Mouse (Mus musculus) midbrain, embryonic 10.5 days (tissue): ENCODE data around the gene Syndig1. TPM values are rescaled to one million over a fixed set of nuclear protein-coding genes. Genes with fewer than 3 reads are reported as not detected.

Experiments
- DNase-seq: peaks from one replicate; pipeline ENCODE4 v3.0.0-alpha.2; 2017; ENCODE audit warnings: low spot score
- H3K27ac ChIP-seq: fragments of 300-500 bp; sonication (generic); replicated peaks from 2 replicates; pipeline ENCODE4 v1.5.1; 2016; ENCODE audit warnings: mild to moderate bottlenecking
- H3K27me3 ChIP-seq: fragments of 300-500 bp; sonication (generic); 2 replicates; pipeline ENCODE4 v1.6.1; 2016; ENCODE audit warnings: low read depth, mild to moderate bottlenecking; ENCODE audit not compliant: poor library complexity, severe bottlenecking
- H3K36me3 ChIP-seq: fragments of 300-500 bp; sonication (generic); 2 replicates; pipeline ENCODE4 v1.6.1; 2016; ENCODE audit warnings: mild to moderate bottlenecking, moderate library complexity
- H3K4me1 ChIP-seq: fragments of 300-500 bp; sonication (generic); 2 replicates; pipeline ENCODE4 v1.6.1; 2016
- H3K4me3 ChIP-seq: fragments of 300-500 bp; sonication (generic); 2 replicates; pipeline ENCODE4 v1.5.1; 2016; ENCODE audit warnings: mild to moderate bottlenecking, moderate library complexity
- H3K9me3 ChIP-seq: fragments of 300-500 bp; sonication (generic); replicated peaks from 2 replicates; pipeline ENCODE4 v1.6.1; 2016; ENCODE audit warnings: mild to moderate bottlenecking
- WGBS: fragments of 180-500 bp; shearing (Covaris S2); methylation state at CpG from one replicate; pipeline ENCODE4 v1.1.7; 2016; 5-methylcytosine and 5-hydroxymethylcytosine counted together
- polyA plus RNA-seq: library from polyadenylated mRNA; unstranded; fragments of >200 nt; fragmentation: Nextera tagmentation; extraction: Ambion mirVana; gene quantifications from 2 replicates; pipeline ENCODE4 v1.2.1, GENCODE M21; 2016

The Syndig1 gene
- polyA plus RNA-seq, 1 experiment from 2014 or later, result 3.0 TPM

DNA sequence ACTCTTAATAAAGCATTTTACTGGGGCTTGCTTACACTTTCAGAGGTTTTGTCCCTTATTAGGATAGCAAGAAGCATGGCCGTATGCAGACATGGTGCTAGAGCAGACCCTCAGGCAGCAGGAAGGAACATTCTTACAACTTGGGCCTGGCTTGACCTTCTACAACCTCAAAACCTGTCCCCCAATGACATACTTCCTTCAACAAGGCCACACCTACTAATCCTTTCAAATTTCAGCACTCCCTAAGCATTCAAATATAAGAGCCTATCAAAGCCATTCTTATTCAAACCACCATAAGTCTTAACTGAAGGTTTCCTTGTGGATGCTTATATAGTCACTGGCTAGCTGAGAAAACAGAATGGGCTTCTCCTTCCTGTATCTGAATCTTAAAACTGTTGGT lies 6.1 kb downstream of the Syndig1 start:
- Histone ChIP-seq H3K27me3 (peaks cover 42% of the 10 kb centered on the region), H3K4me1 (peaks cover 23% of the 10 kb centered on the region), H3K36me3 (no peaks in the 10 kb centered on the region), H3K9me3 (no peaks in the 10 kb centered on the region), H3K4me3 (no peak overlapping the region), H3K27ac (no peak overlapping the region)
- DNase-seq, result no peak
- WGBS, result 87% methylated on average over 1 of the region's 1 CpGs

DNA sequence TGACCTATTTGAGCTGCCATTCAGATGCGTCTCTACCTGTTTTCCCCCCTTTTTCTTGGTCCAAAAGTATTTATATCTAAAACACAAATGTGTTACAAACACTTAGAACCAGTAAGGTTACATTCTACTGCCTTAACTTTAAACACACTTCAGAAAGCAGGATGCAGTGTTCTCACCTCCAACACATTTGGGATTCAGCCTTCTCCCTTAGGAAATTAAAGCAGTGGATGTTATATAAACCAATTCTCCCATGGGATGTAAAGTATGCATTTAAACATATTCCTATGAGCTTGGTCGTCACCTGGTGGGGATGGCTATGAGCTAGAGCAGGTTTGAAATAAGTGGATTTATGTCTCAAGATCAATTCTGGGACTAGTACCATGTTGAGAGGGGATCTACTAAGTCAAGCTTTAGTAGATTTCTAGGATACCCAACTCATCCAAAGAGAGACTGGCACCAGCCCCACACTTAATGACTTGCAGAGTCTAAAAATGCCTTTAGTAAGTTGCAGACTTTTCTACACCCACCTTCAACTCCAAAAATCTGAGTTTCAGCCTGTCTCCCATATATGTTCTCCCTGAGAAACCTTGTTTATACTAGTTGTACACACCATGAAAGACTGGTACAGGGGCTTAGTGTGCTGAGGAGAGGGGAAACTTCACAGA lies 7.6 kb downstream of the Syndig1 start:
- peaks cover 8% of the 10 kb centered on the region for H3K4me1 ChIP-seq
- no peak overlapping the region for H3K4me3 ChIP-seq
- no peak for DNase-seq
- no peaks in the 10 kb centered on the region for H3K36me3 ChIP-seq
- 81% methylated on average over 2 of the region's 2 CpGs for WGBS
- H3K27me3 ChIP-seq, result peaks cover 27% of the 10 kb centered on the region
- H3K9me3 ChIP-seq, result no peaks in the 10 kb centered on the region
- no peak overlapping the region for H3K27ac ChIP-seq

DNA sequence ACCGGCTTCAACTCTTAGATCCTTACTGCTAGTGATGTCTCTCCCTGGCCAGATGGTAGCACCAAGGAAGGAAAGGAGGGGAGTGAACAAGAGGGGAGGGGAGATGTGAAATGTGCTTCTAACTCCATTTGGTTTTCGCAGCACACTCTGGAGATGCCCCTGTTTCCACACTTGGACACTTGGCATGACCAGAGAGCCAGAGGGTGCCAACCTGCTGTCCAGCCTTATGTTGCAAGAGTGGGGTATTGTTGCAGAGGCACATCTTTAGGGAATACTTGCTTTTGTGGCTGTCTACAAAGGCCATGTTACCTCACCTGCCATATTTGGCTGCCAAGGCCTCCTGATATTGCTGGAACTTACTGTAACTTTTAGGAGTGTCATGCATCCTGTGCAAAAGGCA lies 10.7 kb downstream of the Syndig1 start:
- Histone ChIP-seq H3K4me1 (no peaks in the 10 kb centered on the region), H3K27ac (no peak overlapping the region), H3K4me3 (no peak overlapping the region), H3K27me3 (no peaks in the 10 kb centered on the region), H3K36me3 (no peaks in the 10 kb centered on the region), H3K9me3 (no peaks in the 10 kb centered on the region)
- WGBS, result 81% methylated on average over 2 of the region's 2 CpGs
- no peak for DNase-seq

DNA sequence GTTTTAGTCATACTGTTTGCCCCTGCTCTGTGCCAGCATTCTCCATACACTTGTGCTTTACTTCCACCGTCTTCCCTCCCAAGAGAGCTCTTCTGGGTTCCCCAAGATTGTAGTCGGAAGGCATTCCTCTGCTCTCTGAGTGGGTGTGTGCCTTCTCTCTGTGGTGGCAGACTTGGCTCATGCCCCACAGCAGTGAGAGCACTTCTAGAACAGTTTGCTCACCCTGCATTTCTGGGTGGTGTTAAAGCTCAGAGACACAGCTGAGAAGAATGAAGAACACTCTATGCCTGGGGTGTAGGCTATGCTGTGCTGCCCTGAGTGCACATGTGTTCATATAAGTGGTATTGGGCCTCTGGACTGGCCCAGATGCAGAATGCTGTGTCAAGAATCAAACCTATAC lies 15.6 kb downstream of the Syndig1 start:
- DNase-seq, result no peak
- Histone ChIP-seq H3K4me3 (no peak overlapping the region), H3K9me3 (no peaks in the 10 kb centered on the region), H3K36me3 (no peaks in the 10 kb centered on the region), H3K4me1 (no peaks in the 10 kb centered on the region), H3K27ac (no peak overlapping the region), H3K27me3 (no peaks in the 10 kb centered on the region)
- WGBS, result 83% methylated on average over 2 of the region's 2 CpGs

DNA sequence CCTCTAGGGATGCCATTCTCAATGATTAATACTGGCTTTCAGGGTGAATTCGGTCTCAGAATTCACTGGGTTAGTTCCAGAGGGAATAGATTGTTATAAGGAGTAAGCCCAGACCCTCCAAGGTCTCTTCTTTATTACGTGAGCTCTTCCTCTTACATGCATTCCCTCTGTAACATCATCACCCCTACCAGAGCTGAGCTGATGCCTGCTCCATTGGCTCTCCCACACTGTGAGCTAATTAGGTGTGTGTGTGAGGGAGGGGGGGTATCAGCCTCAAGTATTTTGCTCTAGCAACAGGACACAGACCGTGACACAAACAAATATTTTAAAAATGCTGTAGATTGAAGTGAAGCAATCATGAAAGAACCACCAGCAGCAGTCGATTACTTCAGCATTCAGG lies 19.8 kb downstream of the Syndig1 start:
- no peaks in the 10 kb centered on the region for H3K9me3 ChIP-seq
- H3K4me1 ChIP-seq, result no peaks in the 10 kb centered on the region
- no peaks in the 10 kb centered on the region for H3K36me3 ChIP-seq
- H3K27ac ChIP-seq, result no peak overlapping the region
- H3K4me3 ChIP-seq, result no peak overlapping the region
- 79% methylated on average over 4 of the region's 4 CpGs for WGBS
- DNase-seq, result no peak
- no peaks in the 10 kb centered on the region for H3K27me3 ChIP-seq

DNA sequence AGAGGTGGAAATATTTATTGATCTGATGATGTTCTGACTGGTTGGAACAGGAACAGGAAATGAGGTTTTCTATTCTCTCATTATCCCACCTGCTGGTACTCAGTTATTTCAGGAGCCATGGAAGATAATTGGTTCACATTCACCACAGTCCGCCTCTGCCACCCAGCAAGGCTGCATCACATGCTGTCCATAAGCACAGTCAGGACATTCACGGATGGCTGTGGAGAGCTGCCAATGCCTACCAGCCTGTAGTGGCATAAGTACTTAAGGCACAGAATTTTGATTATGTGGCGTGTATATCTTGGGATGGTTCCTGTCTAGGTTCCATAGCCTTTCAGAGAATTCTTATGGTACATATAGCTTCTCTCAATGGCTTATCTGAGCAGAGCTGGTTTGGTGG lies 32.0 kb downstream of the Syndig1 start:
- Histone ChIP-seq H3K27ac (no peak overlapping the region), H3K36me3 (no peaks in the 10 kb centered on the region), H3K9me3 (no peaks in the 10 kb centered on the region), H3K4me1 (0 out of 2 replicates have a peak, but pooled peaks cover 2% of the 10 kb centered on the region), H3K27me3 (no peaks in the 10 kb centered on the region), H3K4me3 (no peak overlapping the region)
- 90% methylated on average over 3 of the region's 3 CpGs for WGBS
- no peak for DNase-seq

DNA sequence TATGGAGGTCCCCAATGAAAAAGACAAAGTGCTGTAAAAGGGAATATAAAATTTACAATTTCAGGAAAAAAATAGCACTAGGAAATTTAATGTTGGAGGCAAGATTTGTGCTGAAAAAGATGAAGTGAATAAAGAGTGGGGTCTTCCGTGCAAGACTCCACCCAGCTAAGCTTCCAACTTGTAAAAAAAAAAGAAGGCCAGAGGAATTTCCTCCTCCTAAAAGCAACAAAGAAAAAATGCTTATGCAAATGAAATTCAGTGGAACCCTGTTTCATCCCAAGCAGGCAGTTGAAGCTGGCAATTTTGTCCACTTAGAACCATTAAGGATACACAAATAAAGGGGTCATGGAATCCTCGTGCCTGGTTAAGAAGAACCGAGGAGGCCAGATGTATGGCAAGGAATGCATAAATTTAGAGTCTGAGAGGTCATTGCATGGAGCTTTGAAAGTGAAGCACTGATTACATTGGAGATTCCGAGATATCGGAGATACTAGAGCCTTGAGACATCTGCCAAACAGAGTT lies 37.0 kb downstream of the Syndig1 start:
- Histone ChIP-seq H3K4me3 (no peak overlapping the region), H3K27me3 (no peaks in the 10 kb centered on the region), H3K4me1 (0 out of 2 replicates have a peak, but pooled peaks cover 3% of the 10 kb centered on the region), H3K27ac (no peak overlapping the region), H3K9me3 (no peaks in the 10 kb centered on the region), H3K36me3 (no peaks in the 10 kb centered on the region)
- no peak for DNase-seq
- WGBS, result 78% methylated on average over 5 of the region's 5 CpGs

DNA sequence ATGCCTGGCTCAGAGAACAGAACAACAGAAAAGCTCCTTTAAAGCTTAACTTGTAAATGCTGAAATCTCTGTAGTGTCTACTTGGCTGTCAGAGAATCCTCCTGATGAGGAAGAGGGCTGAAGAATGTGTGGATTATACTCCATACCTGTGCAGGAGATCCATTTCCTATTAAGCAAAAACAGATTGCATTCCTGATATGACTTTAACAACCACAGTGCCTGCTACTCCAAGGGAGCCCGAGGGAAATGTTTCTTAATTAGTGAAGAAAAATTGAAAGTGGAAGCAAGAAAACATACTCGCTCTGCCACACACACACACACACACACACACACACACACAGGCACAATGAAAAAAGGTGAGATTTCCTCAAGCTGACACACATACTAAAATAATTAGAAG lies 41.5 kb downstream of the Syndig1 start:
- H3K36me3 ChIP-seq, result no peaks in the 10 kb centered on the region
- H3K4me3 ChIP-seq, result no peak overlapping the region
- 0 out of 2 replicates have a peak, but pooled peaks cover 3% of the 10 kb centered on the region for H3K4me1 ChIP-seq
- DNase-seq, result no peak
- H3K9me3 ChIP-seq, result no peaks in the 10 kb centered on the region
- no peaks in the 10 kb centered on the region for H3K27me3 ChIP-seq
- 87% methylated on average over 2 of the region's 2 CpGs for WGBS
- no peak overlapping the region for H3K27ac ChIP-seq

DNA sequence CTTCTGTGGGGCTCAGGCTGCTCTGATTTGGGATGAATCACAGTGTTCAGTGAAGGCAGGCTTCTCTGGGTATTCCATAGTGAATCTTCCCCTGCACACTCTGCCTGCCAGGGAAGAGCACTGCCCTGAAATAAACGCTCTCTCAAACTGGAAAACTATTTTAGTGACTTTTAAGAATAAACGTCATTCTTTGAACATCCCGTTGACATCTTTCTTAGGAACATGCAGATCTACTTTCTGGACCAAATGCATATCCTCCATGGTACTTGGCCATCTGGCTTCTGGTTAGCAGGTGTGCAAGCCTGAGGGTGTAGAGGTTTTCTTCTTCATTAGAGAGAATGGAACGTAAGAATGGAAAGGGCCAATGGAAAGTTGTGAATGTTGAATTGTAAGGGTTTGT lies 43.5 kb downstream of the Syndig1 start:
- Histone ChIP-seq H3K27me3 (no peaks in the 10 kb centered on the region), H3K4me1 (no peaks in the 10 kb centered on the region), H3K36me3 (no peaks in the 10 kb centered on the region), H3K4me3 (no peak overlapping the region), H3K9me3 (no peaks in the 10 kb centered on the region), H3K27ac (no peak overlapping the region)
- 90% methylated on average over 4 of the region's 4 CpGs for WGBS
- DNase-seq, result no peak

DNA sequence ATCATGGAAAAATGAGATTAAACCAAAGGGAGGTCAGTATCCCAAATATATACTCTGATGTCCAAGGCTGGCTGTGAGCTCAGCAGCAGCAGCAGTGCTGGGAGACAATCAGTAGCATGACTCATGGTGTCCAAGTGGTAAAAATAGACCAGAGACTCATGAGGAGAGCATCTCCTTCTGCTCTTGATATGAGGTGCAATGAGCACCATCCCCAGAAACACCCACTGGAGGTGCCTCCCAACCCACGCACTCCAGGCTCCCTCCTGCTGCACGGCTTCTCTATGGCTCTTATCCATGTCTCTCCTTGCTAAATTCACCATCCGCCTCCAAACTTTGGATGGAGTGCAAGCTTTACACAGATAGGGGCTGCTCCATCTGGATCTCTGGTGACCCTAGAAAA lies 44.3 kb downstream of the Syndig1 start:
- H3K27ac ChIP-seq, result no peak overlapping the region
- no peaks in the 10 kb centered on the region for H3K36me3 ChIP-seq
- H3K4me1 ChIP-seq, result no peaks in the 10 kb centered on the region
- H3K9me3 ChIP-seq, result no peaks in the 10 kb centered on the region
- 93% methylated on average over 3 of the region's 3 CpGs for WGBS
- no peak overlapping the region for H3K4me3 ChIP-seq
- H3K27me3 ChIP-seq, result no peaks in the 10 kb centered on the region
- no peak for DNase-seq

DNA sequence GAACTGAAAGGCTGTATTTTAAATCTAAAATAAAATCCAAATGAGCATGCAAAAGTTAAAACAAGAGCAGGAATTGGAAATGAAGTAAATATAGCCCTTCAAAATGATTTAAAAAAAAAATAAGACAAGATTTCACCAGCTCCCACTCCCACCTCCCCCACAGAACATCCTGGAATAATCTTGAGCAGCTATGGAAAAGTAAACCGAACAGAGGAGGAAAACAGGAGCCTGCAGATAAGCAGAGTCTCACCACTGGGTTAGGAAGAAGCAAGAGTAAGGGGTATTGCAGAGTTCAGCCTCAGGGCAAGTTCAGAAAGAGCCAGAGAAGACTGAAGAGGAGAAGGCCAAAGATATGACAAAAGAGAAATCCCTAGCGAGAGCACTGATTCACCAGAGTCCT lies 48.9 kb downstream of the Syndig1 start:
- 89% methylated on average over 2 of the region's 2 CpGs for WGBS
- Histone ChIP-seq H3K4me3 (no peak overlapping the region), H3K27ac (no peak overlapping the region), H3K9me3 (no peaks in the 10 kb centered on the region), H3K36me3 (no peaks in the 10 kb centered on the region), H3K27me3 (no peaks in the 10 kb centered on the region), H3K4me1 (no peaks in the 10 kb centered on the region)
- no peak for DNase-seq

DNA sequence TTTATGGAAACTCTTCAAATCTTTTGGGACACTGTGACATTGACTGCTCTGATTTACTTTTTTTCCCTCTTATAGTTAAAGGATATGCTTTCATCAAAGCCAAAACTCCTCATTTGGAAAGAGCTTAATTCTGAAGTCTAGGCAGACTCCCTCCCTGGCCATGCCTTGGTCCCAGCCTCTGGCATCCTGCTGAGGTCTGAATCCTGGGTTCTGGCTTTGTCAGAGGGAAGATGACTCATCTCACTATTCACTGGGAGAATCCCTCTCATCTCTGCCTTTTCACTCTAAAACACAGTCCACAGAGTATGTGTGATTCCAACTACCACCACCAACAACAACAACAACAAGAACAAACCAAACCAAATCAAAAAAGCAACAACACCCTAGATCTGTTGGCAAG lies 58.6 kb downstream of the Syndig1 start:
- Histone ChIP-seq H3K36me3 (no peaks in the 10 kb centered on the region), H3K27ac (no peak overlapping the region), H3K27me3 (no peaks in the 10 kb centered on the region), H3K4me3 (no peak overlapping the region), H3K9me3 (no peaks in the 10 kb centered on the region), H3K4me1 (peaks cover 10% of the 10 kb centered on the region)
- no peak for DNase-seq

DNA sequence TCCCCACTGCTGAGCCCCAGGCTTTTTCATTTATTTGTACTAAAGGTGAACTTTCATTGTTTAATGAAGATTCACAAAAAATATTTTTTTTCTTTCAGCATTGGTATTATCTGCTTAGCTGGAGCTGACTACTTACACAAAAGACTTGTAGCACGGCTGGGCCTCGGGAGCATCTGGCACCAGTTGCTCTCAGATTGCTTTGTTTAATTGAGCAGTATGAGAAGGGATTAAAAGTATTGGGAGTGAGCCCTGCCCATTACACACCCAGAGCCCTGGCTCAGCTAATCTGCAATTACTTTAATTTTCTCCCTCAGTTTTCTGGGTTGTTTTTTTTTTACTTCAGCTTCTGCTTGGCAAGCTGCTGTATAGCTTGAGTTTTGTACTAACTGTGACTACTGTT lies 62.6 kb downstream of the Syndig1 start:
- Histone ChIP-seq H3K36me3 (no peaks in the 10 kb centered on the region), H3K4me3 (no peak overlapping the region), H3K9me3 (no peaks in the 10 kb centered on the region), H3K4me1 (peaks cover 10% of the 10 kb centered on the region), H3K27ac (no peak overlapping the region), H3K27me3 (no peaks in the 10 kb centered on the region)
- no peak for DNase-seq
- WGBS, result 18% methylated on average over 2 of the region's 2 CpGs

DNA sequence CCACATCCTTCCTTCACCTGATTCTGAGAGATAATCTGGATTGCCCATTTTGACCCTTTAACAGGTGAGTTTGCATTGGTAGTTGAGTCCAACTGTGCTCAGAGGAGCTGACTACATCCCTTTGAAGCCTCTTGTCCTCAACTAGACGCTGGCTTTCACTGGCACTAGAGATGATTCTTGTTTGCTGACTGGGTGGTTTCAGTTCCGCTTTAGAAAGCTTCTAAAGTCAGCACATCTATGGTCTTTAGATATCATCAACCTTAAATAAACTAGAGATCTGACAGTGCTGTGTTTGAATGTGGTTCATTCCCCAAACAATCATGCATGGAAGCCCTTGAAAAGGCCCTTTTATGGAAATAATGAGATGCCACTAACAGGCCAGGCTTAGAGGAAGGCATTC lies 67.3 kb downstream of the Syndig1 start:
- peaks cover 10% of the 10 kb centered on the region for H3K4me1 ChIP-seq
- 85% methylated on average over 2 of the region's 2 CpGs for WGBS

More for the DNA sequence above, 67.3 kb downstream of the Syndig1 start:
- no peaks in the 10 kb centered on the region for H3K27me3 ChIP-seq
- H3K4me3 ChIP-seq, result no peak overlapping the region
- DNase-seq, result no peak
- no peaks in the 10 kb centered on the region for H3K9me3 ChIP-seq
- no peaks in the 10 kb centered on the region for H3K36me3 ChIP-seq
- H3K27ac ChIP-seq, result no peak overlapping the region
